Mouse (Mus musculus) midbrain, embryonic 16.5 days (tissue): ENCODE results near the gene Mroh8. TPM values are rescaled to one million over a fixed set of nuclear protein-coding genes. Genes with fewer than 3 reads are reported as not detected.
"Not testable (repeated sequence)": the region's sequence is repeated elsewhere in the genome, so short reads cannot be mapped to it uniquely, and the experiment has no call there.

Experiments used
- ATAC-seq: fragments of 200-750 bp; cut with Nextera tagmentation; 2 replicates; pipeline ENCODE4 v1.8.0; 2017; ENCODE audit warnings: moderate TSS enrichment
- H3K27ac ChIP-seq: fragments of 300-500 bp; sonication (generic); 2 replicates; pipeline ENCODE4 v1.5.1; 2014; ENCODE audit warnings: mild to moderate bottlenecking, low read length, mixed read lengths
- H3K27me3 ChIP-seq: fragments of 300-500 bp; sonication (generic); 2 replicates; pipeline ENCODE4 v1.6.1; 2014; ENCODE audit warnings: low read depth, low read length, mixed read lengths; ENCODE audit not compliant: control insufficient read depth, insufficient read depth
- H3K36me3 ChIP-seq: fragments of 300-500 bp; sonication (generic); 2 replicates; pipeline ENCODE4 v1.6.1; 2014; ENCODE audit warnings: mild to moderate bottlenecking, low read length, moderate library complexity, mixed read lengths; ENCODE audit not compliant: control insufficient read depth, insufficient read depth
- H3K4me1 ChIP-seq: fragments of 300-500 bp; sonication (generic); 2 replicates; pipeline ENCODE4 v1.6.1; 2014; ENCODE audit warnings: mild to moderate bottlenecking, low read length, mixed read lengths; ENCODE audit not compliant: control insufficient read depth, insufficient read depth
- H3K4me2 ChIP-seq: fragments of 300-500 bp; sonication (generic); 2 replicates; pipeline ENCODE4 v1.6.1; 2014; ENCODE audit warnings: mild to moderate bottlenecking, low read length, mixed read lengths
- H3K4me3 ChIP-seq: fragments of 300-500 bp; sonication (generic); 2 replicates; pipeline ENCODE4 v1.5.1; 2014; ENCODE audit warnings: low read depth, mild to moderate bottlenecking, low read length, moderate library complexity, mixed read lengths
- H3K9ac ChIP-seq: fragments of 300-500 bp; sonication (generic); 2 replicates; pipeline ENCODE4 v1.6.1; 2014; ENCODE audit warnings: low read depth, low read length, mixed read lengths
- H3K9me3 ChIP-seq: fragments of 300-500 bp; sonication (generic); replicated peaks from 2 replicates; pipeline ENCODE4 v1.6.1; 2014; ENCODE audit warnings: mild to moderate bottlenecking, low read length, mixed read lengths; ENCODE audit not compliant: control insufficient read depth, poor library complexity, severe bottlenecking
- WGBS: fragments of 180-500 bp; shearing (Covaris S2); extraction: QIAGEN DNeasy Blood & Tissue Kit; methylation state at CpG from one replicate; pipeline ENCODE4 v1.1.7; 2014; 5-methylcytosine and 5-hydroxymethylcytosine counted together
- polyA plus RNA-seq: library from polyadenylated mRNA; unstranded; fragments of >200 nt; fragmentation: Nextera tagmentation; extraction: Ambion mirVana; gene quantifications from 2 replicates; pipeline ENCODE4 v1.2.1, GENCODE M21; 2015

Mroh8 gene
- polyA plus RNA-seq, 1 experiment from 2014 or later = 0.54 TPM

DNA sequence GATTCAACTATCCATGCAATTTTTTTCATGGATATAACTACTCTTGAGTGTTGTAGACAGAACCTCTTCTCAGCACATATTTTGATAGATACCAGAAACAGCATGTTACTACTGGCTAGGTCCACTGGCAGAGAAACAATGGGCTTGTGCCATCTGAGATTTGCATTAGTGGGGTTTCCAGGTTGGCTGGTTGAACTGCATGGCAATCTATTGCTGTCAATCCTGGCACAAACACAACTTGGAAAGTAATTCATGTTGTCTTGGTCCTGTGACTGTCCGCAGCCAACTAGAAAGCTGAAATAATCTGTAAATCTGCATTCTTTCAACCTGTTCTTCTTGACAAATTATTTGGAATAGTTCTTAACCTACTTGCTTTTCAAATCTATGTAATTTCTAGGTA lies 16.2 kb downstream of the Mroh8 start:
- no peak for ATAC-seq
- 97% methylated on average over 1 of the region's 1 CpGs for WGBS

DNA sequence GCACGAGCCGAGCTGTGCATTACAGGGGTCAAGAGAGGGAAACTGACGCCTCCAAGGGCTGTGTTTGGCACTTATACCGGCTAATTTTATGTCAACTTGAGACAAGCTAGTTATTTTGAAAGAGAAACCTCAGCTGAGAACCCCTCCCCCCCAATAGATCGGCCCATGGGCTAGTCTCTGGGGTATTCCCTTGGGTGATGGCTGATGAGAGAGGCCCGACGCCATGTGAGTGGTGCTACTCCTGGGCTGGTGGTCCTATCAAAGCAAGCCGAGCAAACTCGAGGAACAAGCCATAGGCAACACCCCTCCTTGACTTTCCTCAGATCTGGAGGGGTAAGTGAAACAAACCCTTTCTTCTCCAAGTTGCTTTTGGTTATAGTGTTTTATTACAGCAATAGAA lies 16.8 kb downstream of the Mroh8 start:
- 81% methylated on average over 9 of the region's 9 CpGs for WGBS
- H3K4me2 ChIP-seq = no peak overlapping the region

More for the DNA sequence above, 16.2 kb downstream of the Mroh8 start:
- Histone ChIP-seq H3K4me2 (no peak overlapping the region), H3K4me3 (no peak overlapping the region), H3K4me1 (no peaks in the 10 kb centered on the region), H3K27me3 (no peaks in the 10 kb centered on the region), H3K9ac (no peak overlapping the region), H3K27ac (no peak overlapping the region), H3K36me3 (no peaks in the 10 kb centered on the region), H3K9me3 (no peaks in the 10 kb centered on the region)

DNA sequence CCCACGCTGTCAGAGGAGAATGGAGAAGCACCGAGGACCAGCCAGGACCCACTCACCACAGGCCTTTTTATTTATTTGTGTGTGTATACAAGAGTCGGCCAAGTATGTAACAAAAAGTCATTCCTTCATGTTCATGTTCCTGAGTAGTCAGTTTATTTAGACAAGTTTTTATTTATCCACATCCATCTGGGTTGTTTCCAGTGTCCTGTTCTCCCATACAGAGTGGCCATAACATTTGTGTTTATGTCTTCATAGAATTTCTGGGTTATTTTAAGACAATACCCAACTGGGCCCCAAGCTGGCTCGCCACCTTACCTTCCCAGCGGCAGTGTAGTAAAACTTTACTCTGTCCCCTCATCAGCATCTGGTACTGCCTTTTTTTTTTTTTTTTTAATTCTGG lies 17.4 kb downstream of the Mroh8 start:
- no peak for ATAC-seq

More for the DNA sequence above, 16.8 kb downstream of the Mroh8 start:
- H3K27ac ChIP-seq = no peak overlapping the region
- no peaks in the 10 kb centered on the region for H3K9me3 ChIP-seq
- no peak for ATAC-seq
- H3K4me3 ChIP-seq = no peak overlapping the region
- no peak overlapping the region for H3K9ac ChIP-seq
- H3K27me3 ChIP-seq = no peaks in the 10 kb centered on the region
- H3K36me3 ChIP-seq = no peaks in the 10 kb centered on the region
- H3K4me1 ChIP-seq = no peaks in the 10 kb centered on the region

DNA sequence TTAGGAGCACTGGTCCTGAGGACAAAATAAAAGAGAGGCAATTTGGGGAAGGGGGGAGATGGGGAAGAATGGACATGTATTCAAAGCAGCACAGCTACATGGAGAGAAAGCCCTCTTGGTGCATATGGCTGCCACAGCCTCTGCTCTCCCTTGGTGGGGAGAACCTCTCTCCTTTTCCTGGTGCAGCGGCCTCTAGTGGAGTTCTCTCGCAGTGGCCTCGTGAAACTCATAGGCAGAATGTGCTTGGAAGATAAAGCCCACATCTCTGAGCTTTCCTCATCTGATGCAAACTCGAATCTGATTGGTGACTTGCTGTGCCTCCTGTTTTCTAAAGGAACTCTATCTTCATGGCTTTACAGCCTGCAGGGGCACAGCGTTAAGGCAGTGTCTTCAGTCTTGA lies 19.6 kb downstream of the Mroh8 start:
- Histone ChIP-seq H3K4me1 (no peaks in the 10 kb centered on the region), H3K27ac (no peak overlapping the region), H3K9ac (no peak overlapping the region), H3K4me2 (no peak overlapping the region), H3K9me3 (no peaks in the 10 kb centered on the region), H3K36me3 (no peaks in the 10 kb centered on the region), H3K4me3 (no peak overlapping the region), H3K27me3 (no peaks in the 10 kb centered on the region)
- no peak for ATAC-seq
- WGBS = 3% methylated on average over 5 of the region's 5 CpGs

More for the DNA sequence above, 17.4 kb downstream of the Mroh8 start:
- WGBS = 85% methylated on average over 5 of the region's 5 CpGs
- Histone ChIP-seq H3K36me3 (no peaks in the 10 kb centered on the region), H3K27ac (no peak overlapping the region), H3K4me1 (no peaks in the 10 kb centered on the region), H3K9ac (no peak overlapping the region), H3K4me3 (no peak overlapping the region), H3K4me2 (no peak overlapping the region), H3K27me3 (no peaks in the 10 kb centered on the region), H3K9me3 (no peaks in the 10 kb centered on the region)

DNA sequence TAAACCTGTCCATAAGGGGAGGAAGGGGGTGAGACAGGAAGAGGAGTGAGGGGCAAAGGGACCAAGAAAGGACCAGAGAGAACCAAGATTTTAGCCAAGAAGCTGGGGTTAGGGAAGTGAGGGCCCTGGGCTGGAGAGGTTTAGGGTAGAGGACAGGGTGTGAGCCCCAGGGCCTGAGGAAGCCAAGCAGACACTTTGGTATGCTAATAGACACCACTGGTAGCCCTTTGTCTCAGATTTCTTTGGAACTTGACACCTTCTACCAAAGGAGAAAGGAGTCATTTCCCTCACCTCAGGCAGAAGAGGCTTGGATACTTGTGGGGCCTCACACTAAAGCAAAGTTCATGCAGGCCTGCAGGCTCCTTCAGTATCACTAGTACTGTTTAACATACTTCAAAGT lies 31.2 kb downstream of the Mroh8 start:
- Histone ChIP-seq H3K4me3 (no peak overlapping the region), H3K4me2 (no peak overlapping the region), H3K9me3 (no peaks in the 10 kb centered on the region), H3K27ac (no peak overlapping the region), H3K36me3 (no peaks in the 10 kb centered on the region), H3K4me1 (no peaks in the 10 kb centered on the region), H3K9ac (no peak overlapping the region), H3K27me3 (no peaks in the 10 kb centered on the region)
- ATAC-seq = no peak

DNA sequence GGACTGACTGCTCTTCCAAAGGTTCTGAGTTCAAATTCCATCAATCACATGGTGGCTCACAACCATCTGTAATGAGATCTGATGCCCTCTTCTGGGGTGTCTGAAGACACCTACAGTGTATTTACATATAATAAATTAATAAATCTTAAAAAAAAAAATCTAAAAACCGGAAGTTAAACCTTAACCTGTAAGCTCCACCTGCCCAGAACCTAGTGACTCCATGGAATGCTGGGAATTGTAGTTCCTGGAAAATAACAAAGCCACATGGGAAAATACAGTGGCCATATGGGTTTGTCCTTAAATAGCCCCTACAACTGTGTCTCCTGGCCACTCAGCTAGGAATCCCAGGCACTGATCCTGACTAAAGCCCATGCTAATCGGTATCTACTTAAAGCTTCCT lies 33.7 kb downstream of the Mroh8 start:
- Histone ChIP-seq H3K27me3 (no peaks in the 10 kb centered on the region), H3K36me3 (no peaks in the 10 kb centered on the region), H3K4me1 (no peaks in the 10 kb centered on the region), H3K9ac (no peak overlapping the region), H3K4me2 (no peak overlapping the region), H3K9me3 (no peaks in the 10 kb centered on the region), H3K4me3 (no peak overlapping the region), H3K27ac (no peak overlapping the region)
- 78% methylated on average over 2 of the region's 2 CpGs for WGBS
- ATAC-seq = no peak

DNA sequence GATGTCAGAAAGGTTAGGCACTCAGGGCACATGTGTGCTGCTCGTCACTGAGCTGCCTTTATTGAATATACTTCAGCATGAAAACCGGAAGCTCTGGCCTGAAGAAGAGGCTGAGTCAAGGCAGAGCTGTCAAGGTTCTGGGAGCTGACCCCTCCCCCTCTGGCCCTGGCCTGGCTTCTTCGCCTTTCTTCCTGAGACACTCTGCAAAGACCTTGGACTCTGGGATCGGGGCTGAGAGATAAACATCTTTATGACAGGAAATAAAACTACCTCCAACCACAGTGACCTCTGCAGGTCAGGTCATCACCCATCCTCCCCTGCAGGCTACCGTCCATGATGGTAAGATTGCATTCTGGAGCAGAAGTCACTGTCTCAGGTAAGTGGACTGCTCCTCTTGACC lies 34.3 kb downstream of the Mroh8 start:
- Histone ChIP-seq H3K9me3 (no peaks in the 10 kb centered on the region), H3K4me1 (no peaks in the 10 kb centered on the region), H3K4me2 (no peak overlapping the region), H3K4me3 (no peak overlapping the region), H3K27me3 (no peaks in the 10 kb centered on the region), H3K27ac (no peak overlapping the region), H3K36me3 (no peaks in the 10 kb centered on the region), H3K9ac (no peak overlapping the region)
- ATAC-seq = no peak
- WGBS = 76% methylated on average over 5 of the region's 5 CpGs

DNA sequence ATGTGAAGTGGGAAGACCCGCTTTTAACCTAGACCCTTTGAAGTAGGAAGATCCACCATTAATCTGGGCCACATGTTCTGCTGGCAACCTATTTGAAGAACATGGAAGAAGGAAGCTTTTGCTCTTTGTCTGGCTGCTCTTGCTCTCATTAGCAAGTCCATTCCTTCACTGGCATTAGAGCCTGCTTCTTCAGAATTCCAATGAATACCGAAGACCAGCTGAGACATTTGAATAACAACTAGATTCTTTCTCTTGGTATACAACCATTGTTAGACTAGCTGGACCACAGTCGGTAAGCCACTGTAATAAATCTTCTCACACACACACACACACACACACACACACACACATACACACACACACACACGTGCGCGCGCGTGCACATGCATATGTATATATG lies 43.4 kb downstream of the Mroh8 start:
- 80% methylated on average over 8 of the region's 8 CpGs for WGBS
- no peak for ATAC-seq
- no peak overlapping the region for H3K9ac ChIP-seq
- no peaks in the 10 kb centered on the region for H3K36me3 ChIP-seq
- no peak overlapping the region for H3K4me3 ChIP-seq
- H3K27me3 ChIP-seq = no peaks in the 10 kb centered on the region
- no peaks in the 10 kb centered on the region for H3K9me3 ChIP-seq
- H3K27ac ChIP-seq = no peak overlapping the region
- no peak overlapping the region for H3K4me2 ChIP-seq
- no peaks in the 10 kb centered on the region for H3K4me1 ChIP-seq

DNA sequence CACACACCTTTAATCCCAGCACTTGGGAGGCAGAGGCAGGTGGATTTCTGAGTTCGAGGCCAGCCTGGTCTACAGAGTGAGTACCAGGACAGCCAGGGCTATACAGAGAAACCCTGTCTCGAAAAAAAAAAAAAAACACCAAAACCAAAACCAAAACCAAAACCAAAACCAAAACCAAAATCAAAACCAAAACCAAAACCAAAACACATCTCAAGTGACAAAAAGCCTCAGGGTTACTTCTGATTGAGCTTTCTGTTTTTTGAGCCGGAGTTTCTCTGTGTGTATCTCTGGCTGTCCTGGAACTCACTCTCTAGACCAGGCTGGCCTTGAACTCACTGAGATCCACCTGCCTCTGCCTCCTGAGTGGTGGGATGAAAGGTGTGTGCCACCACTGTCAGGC lies 57.4 kb downstream of the Mroh8 start:
- not testable (repeated sequence) for H3K36me3 ChIP-seq, H3K9me3 ChIP-seq, H3K4me1 ChIP-seq, H3K27me3 ChIP-seq, H3K27ac ChIP-seq, H3K4me2 ChIP-seq, ATAC-seq, H3K4me3 ChIP-seq, H3K9ac ChIP-seq
- WGBS = 78% methylated on average over 3 of the region's 3 CpGs

DNA sequence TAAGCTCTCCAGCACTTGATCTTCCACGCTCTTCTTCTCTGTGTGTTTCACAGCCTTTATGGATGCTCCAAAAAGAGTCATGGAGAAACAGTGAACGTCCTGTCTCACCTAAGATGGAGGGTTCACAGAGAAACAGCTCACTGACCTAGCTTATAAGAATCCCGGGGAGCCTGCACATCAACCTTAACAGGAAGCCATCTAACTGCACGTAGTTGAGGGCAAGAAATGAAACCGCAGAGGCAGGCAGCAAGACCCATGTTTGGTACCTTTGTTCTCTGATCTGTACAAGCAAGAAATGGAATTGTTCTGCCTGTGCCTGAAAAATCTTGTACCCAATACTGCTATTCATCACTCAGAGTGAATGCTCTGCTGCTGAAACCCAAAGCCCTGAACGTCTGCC lies 59.2 kb downstream of the Mroh8 start:
- Histone ChIP-seq H3K36me3 (no peaks in the 10 kb centered on the region), H3K4me2 (no peak overlapping the region), H3K9ac (no peak overlapping the region), H3K4me1 (no peaks in the 10 kb centered on the region), H3K27me3 (no peaks in the 10 kb centered on the region), H3K9me3 (no peaks in the 10 kb centered on the region), H3K27ac (no peak overlapping the region), H3K4me3 (no peak overlapping the region)
- 88% methylated on average over 6 of the region's 6 CpGs for WGBS
- ATAC-seq = no peak
